Mouse (Mus musculus) left cerebral cortex, adult 18-20 months (tissue): ENCODE data around the gene Mapk1ip1l. TPM values are rescaled to one million over a fixed set of nuclear protein-coding genes. Genes with fewer than 3 reads are reported as not detected.

Experiments
- DNase-seq, 2 experiments: peaks; one replicate each; pipeline ENCODE4 v3.0.0; 2021 to 2022; ENCODE audit warnings: low spot score in 2 of 2, mixed read lengths in 1 of 2
- long read RNA-seq, 2 experiments: library from polyadenylated mRNA; stranded (forward); transcript quantifications; one replicate each; pipeline ENCODE4 v2.0.0; 2021
- total RNA-seq, 2 experiments: library from RNA; stranded (reverse); gene quantifications; 2 replicates each; pipeline ENCODE4 v1.2.3; 2021

Mapk1ip1l gene
- total RNA-seq: 10 to 100 TPM; 47.0 to 48.4 TPM
- long read RNA-seq, experiment 1, full-length matches to known transcripts: 10 of 13 reads
- long read RNA-seq, experiment 1, partial matches to known transcripts: 1 of 13 reads
- long read RNA-seq, experiment 1, other reads (novel, unspliced or antisense): 2 of 13 reads
- long read RNA-seq, experiment 2, full-length matches to known transcripts: 6 of 11 reads
- long read RNA-seq, experiment 2, partial matches to known transcripts: 2 of 11 reads
- long read RNA-seq, experiment 2, other reads (novel, unspliced or antisense): 3 of 11 reads

GRCm38 (mm10) chr14:47297785-47298407 is at the start of gene Mapk1ip1l:
Gene Mapk1ip1l, plus strand, starts transcription at chr14:47298266.
- peak; percentile 92 for DNase-seq

GRCm38 (mm10) chr14:47249839-47250238 is 48.2 kb upstream of the Mapk1ip1l start:
- no peak for DNase-seq

- peak in 1 of 2 experiments; percentile 45 for DNase-seq
Observed at GRCm38 (mm10) chr14:47264866-47265265, 33.2 kb upstream of the Mapk1ip1l start.

DNA sequence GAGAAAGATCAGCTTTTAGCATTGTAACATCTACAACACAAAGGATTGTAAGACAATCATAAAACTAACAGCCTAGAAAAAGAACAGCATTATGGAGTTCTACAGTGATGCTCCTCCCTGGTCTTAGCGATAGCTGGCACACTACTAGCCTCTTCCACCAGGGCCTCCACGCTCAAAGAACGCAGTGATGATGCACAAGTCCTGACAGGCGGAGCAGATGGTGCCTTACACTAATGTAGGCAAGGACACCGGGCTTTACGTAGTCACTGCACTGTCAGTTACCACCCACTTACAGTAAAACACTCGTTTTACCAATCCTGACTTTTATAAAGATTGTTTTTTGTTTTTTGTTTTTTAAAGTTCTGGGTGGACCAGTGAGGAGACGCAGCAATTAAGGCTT is 32.2 kb upstream of the Mapk1ip1l start:
- peak; percentile 11 to 13 for DNase-seq

GRCm38 (mm10) chr14:47269056-47269455 is 29.0 kb upstream of the Mapk1ip1l start:
- no peak for DNase-seq

DNA sequence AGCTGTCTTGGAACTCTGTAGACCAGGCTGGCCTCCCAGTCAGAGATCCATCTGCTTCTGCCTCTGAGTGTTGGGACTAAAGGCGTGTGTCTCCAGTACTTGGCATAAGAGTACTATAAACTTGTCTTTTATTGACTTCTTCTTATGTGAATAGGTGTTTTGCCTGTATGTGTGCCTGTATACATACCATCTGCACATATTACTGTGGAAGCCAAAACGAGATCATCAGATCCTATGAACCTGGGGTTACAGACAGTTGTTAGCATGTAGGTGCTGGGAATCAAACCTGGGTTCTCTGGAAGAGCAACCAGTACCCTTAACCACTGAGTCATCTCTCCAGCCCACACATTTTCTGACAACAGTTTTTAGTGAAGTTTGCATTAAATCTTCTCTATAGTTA is 28.4 kb upstream of the Mapk1ip1l start:
- no peak for DNase-seq

- DNase-seq: no peak
Observed at GRCm38 (mm10) chr14:47273751-47274150, 24.3 kb upstream of the Mapk1ip1l start.

- no peak for DNase-seq
Observed at GRCm38 (mm10) chr14:47275417-47275816, 22.6 kb upstream of the Mapk1ip1l start.

DNA sequence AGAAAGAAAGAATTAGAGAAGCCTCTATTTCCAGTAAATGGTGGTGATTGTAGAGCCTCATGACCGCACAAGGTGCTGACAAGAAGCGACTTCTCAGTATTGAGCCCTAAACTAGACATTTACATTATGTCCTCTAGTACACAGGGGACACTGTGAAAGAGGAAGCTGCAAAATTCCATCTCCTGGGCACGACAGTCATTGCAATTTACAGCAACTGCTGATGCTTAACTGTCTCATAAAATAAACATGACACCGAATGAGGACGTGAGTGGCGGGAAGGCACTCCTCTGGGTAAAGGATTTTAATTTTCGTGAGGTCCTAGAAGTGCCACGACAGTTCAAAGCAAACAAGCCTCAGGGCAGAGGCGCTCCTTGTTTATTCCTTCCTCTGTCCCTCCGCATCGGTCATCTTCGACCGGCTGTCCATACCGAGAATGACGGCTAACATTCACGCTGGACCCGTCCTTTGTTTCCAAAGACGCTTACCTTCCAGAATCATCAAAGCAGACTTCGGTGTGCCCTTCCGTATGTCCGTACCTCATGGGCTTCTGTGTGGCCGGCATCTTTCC is 21.9 kb upstream of the Mapk1ip1l start:
- no peak for DNase-seq

GRCm38 (mm10) chr14:47276637-47277393 is 21.3 kb upstream of the Mapk1ip1l start, which contains the start of the genes Wdhd1 and Socs4:
Gene Wdhd1, minus strand, starts transcription at chr14:47276857.
Gene Socs4, plus strand, starts transcription at chr14:47276931.
- DNase-seq: peak; percentile 91 to 98

DNA sequence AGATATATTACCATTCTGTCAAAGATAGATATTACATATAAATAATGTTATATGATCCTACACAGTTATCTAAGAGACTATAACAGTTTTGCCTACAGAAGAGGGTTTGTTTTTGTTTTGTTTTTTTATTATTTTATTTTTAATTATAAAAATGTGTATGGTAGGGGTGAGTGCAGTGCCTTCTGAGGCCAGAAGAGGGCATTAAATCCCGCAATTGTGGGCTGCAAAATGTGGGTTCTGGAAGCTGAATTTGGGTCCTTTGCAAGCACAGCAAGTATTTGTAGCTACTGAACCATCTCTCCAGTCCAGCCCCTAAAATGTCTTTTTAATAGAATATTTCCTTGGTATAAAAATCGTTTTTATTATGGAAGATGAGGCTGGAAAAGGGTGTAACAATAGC is 19.0 kb upstream of the Mapk1ip1l start:
- DNase-seq: no peak

- no peak for DNase-seq
Observed at GRCm38 (mm10) chr14:47281535-47281934, 16.5 kb upstream of the Mapk1ip1l start.

DNA sequence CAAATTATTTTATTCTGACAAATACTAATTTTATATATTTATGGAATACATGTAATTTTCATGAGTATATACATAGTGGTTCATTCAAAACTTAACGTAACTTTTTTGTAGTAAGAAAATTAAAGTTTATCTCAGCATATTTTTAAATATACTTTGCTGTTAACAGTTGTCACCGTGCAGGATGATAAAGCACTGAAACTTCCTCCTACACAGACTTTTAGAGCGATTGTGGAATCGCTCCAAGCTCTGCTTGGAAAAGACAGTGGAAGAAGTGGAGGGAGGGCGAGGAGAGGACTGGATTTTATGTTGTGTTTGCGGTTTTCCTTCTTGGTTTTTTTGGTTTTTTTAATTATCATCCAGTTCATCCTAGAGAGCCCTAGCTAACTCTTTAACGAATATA is 14.5 kb upstream of the Mapk1ip1l start:
- DNase-seq: peak; percentile 9 to 21

DNA sequence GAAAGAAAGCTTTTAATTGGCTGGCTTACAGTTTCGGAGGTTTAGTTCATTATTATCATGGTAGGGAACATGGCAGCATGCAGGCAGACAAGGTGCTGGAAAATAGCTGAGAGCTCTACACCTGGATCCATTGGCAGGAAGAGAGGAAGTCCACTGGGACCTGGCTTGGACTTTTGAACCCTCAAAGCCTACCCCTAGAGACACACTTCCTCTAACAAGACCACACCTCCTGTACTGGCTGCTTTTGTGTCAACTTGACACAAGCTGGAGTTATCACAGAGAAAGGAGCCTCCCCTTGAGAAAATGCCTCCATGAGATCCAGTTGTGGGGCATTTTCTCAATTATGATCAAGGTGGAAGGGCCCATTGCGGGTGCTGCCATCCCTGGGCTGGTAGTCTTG is 12.8 kb upstream of the Mapk1ip1l start:
- DNase-seq: no peak

DNA sequence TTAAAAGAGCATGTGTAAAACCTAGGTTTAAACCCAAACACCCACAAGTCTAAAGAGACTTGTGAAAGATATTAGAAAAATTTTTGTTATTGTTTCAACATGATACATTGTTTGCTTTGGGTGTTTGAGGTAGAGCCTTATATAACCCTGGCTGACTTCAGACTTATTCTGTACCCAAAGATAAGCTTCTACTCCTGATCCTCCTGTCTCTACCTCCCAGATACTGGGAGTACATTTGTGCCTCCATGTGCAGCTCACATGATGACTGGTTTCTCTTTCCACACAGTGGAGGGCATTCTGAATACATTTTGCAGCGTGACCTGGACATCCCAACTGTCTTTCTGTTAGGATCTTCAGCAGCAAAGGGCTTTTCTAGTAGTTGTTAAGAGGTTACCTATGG is 11.9 kb upstream of the Mapk1ip1l start:
- no peak for DNase-seq

DNA sequence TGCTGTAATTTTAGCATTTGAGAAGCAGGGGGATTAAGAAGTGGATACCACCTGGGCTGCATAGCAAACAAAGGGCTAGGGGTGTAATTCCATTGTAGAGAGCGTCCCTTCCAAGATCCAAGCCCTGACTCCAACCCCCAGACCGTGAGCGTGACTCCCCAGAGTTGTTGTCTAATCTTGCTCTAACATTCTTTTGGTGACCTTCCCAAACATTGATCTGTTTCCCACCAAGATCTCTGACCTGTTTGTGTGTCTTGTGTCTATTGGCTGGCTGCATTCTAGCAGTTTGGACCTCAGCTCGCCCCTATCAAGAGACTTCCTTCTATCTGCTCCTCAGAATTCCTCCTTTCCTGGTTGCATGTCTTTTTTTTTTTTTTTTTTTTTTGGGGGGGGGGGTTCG is 11.0 kb upstream of the Mapk1ip1l start:
- no peak for DNase-seq

- no peak for DNase-seq
Observed at GRCm38 (mm10) chr14:47291772-47292171, 6.3 kb upstream of the Mapk1ip1l start.

GRCm38 (mm10) chr14:47294136-47294535 is 3.9 kb upstream of the Mapk1ip1l start:
- DNase-seq: no peak

DNA sequence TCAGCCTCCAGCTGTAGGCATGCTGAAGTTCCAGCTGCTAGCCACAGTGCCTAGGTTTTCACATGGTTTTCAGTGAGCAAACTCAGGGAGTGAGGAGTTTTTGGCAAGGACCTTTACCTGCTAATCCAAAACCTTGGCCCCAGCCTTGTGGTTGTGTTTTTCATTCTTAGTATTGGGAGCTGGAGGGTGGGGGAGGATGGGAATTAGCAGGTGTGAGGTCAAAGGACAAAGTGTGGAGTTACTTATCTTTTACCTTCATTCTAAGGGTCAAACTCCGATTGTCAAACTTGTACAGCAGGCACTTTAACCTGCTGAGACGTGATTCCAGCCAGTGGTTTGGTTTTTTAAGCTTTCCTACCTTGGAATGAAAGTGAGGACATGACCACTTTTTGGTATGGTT is 1.8 kb upstream of the Mapk1ip1l start:
- no peak for DNase-seq

DNA sequence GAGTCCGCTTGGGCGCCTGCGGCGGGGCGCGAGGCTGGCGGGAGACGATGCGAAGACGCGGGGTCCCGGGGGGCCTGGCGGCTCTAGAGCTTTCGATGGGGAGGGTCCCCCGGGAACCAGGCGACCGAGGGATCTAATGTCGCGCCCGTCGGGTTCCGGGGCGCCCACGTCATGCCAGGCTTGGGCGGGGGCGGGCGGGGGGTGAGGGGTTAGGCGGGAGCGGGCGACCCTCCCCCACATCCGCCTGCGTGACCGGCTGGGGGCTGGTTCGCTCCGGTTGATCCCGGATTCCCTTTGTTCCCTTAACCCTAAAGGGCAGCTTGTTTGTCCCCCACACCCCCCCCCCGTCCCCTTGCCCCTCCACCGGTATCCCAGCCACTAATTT is 334 bp downstream of the Mapk1ip1l start:
- DNase-seq: no peak

GRCm38 (mm10) chr14:47298819-47299261 is 774 bp downstream of the Mapk1ip1l start:
- peak; percentile 12 for DNase-seq
